Mouse (Mus musculus): ENCODE measurements around the gene Lbh. TPM values are rescaled to one million over a fixed set of nuclear protein-coding genes. Genes with fewer than 3 reads are reported as not detected.

Lbh gene
- polyA plus RNA-seq, 1 experiment from 2014 or later, result 6.5 TPM

DNA sequence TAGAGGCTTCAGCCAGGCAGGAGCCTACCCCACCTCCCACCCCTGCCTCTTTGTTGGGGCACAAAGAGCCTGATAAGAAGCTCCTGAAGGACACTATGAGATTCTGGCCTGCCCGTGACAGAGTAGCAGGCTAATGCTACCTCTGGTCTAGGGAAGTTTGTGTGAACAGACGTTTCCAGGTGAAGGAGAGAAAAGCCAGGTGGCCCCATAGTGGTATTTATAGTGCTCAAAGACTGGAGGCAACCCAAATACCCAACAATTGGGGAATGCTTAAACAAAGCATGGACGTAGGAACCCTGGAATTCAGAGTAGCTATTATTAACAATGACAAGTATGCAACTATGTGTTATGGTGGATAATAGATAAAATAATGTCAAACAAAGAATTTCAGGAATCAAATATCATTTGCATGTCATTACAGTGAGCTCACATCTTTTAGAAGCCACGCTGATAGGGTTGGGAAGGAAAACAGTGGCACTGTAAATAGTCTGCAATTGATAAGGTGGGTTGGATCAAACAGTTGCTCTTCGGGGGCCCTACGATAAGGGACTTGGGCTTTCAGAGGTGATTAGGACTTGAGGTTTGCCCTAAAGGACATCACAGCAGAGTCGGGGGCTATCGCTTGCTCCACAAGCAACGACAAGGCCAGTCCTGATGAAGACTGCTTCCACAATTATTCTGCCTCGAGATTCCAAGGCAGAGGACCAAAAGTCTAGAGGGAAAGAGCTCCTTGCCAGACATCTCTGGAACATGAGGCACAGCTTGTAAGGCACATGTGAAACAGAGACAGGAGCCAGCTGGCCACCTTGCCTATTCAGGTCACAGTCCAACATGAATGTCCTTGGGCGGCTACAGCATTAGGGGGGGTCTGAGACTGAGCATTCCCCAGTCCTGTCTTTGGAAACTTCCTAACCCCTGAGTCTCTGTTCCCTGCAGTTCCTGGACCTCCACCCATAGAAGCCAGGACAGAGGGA lies 58.4 kb downstream of the Lbh start:
- no peak overlapping the region for H3K4me2 ChIP-seq (ENCODE audit: low read length)
- DNase-seq (ENCODE audit: low spot score), result no peak

DNA sequence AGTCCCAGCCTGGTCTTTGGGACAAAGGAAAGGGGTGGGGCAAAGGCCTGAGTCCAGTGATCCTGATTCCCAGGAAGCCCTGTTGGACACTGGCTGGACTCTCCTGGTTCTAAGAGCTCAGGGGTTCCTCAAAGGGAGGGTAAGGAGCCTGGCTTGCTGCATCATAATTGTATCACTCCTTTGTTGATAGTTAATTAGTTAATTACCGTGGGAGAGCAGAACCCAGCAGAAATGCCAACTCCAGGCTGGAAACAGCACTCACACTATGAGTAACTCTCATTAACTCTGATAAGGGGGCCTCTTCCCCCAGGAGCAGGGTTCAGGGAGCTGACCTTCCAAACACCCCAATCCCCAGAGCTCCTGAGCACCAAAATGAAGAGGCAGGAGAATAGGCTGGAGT lies 59.5 kb downstream of the Lbh start:
- Histone ChIP-seq H3K9ac (ENCODE audit: low read length) (no peak overlapping the region), H3K27ac (ENCODE audit: low read depth) (no peak overlapping the region), H3K4me1 (replicated peaks; ENCODE audit: control insufficient read depth, insufficient read depth, low read length) (no peaks in the 10 kb centered on the region), H3K4me2 (ENCODE audit: low read length) (no peak overlapping the region), H3K9me3 (ENCODE audit: control insufficient read depth, low read length) (no peaks in the 10 kb centered on the region), H3K27me3 (replicated peaks; ENCODE audit: control insufficient read depth, insufficient read depth, low read length) (no peaks in the 10 kb centered on the region), H3K4me3 (ENCODE audit: low read depth, low read length) (no peak overlapping the region), H3K36me3 (ENCODE audit: control insufficient read depth, insufficient read depth, low read length) (no peaks in the 10 kb centered on the region)
- DNase-seq (ENCODE audit: low spot score) (no peak), ATAC-seq (replicated peaks; ENCODE audit: low FRiP score, low TSS enrichment, low read depth) (no peak)
- WGBS, result 81% methylated on average over 1 of the region's 1 CpGs

More for the DNA sequence above, 58.4 kb downstream of the Lbh start:
- Histone ChIP-seq H3K36me3 (ENCODE audit: control insufficient read depth, insufficient read depth, low read length) (no peaks in the 10 kb centered on the region), H3K9me3 (ENCODE audit: control insufficient read depth, low read length) (no peaks in the 10 kb centered on the region), H3K27ac (ENCODE audit: low read depth) (no peak overlapping the region), H3K27me3 (replicated peaks; ENCODE audit: control insufficient read depth, insufficient read depth, low read length) (no peaks in the 10 kb centered on the region), H3K4me3 (ENCODE audit: low read depth, low read length) (no peak overlapping the region), H3K4me1 (replicated peaks; ENCODE audit: control insufficient read depth, insufficient read depth, low read length) (no peaks in the 10 kb centered on the region), H3K9ac (ENCODE audit: low read length) (no peak overlapping the region)
- ATAC-seq (replicated peaks; ENCODE audit: low FRiP score, low TSS enrichment, low read depth), result no peak
- WGBS, result 61% methylated on average over 11 of the region's 11 CpGs

DNA sequence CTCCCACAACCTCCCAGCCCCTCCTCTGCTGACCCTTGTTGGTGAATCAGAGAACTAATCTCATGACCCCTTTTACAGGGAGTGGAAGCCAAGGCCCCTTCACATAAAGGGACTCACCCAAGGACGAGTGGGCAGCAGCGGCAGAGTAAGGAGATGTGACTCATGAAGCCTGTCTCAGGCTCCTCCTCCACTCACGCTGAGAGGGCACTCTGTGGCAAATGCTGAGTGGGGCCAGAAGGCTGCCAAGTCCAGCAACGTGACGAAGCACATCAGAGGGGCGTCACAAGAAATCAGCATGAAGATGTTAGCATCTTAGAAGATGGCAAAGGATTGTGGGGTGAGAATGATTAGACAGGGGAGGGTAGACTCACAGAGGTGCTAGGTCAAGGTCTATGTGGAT lies 64.1 kb downstream of the Lbh start:
- Histone ChIP-seq H3K4me3 (ENCODE audit: low read depth, low read length) (no peak overlapping the region), H3K27me3 (replicated peaks; ENCODE audit: control insufficient read depth, insufficient read depth, low read length) (no peaks in the 10 kb centered on the region), H3K36me3 (ENCODE audit: control insufficient read depth, insufficient read depth, low read length) (no peaks in the 10 kb centered on the region), H3K27ac (ENCODE audit: low read depth) (no peak overlapping the region), H3K4me2 (ENCODE audit: low read length) (no peak overlapping the region), H3K4me1 (replicated peaks; ENCODE audit: control insufficient read depth, insufficient read depth, low read length) (no peaks in the 10 kb centered on the region), H3K9ac (ENCODE audit: low read length) (no peak overlapping the region), H3K9me3 (ENCODE audit: control insufficient read depth, low read length) (no peaks in the 10 kb centered on the region)
- 80% methylated on average over 6 of the region's 6 CpGs for WGBS
- ATAC-seq (replicated peaks; ENCODE audit: low FRiP score, low TSS enrichment, low read depth) (no peak), DNase-seq (ENCODE audit: low spot score) (no peak)

DNA sequence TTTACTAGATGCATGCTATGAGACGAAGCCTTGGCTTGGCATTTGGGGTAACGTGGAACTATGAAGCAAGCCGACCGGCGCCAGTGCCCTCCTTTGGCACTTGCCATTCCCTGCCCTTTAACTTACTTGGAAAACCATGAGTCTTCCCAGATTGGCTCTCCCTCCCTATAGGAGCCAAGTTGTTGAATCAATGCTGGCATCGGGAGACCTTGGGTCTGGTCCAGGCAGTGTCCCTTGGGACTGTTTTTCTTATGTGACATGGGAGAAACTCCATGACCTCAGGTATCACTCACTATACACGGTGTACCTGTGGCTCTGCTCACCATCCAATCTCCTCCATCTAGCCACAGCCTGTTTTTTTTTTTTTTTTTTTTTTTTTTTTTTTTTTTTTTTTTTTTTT lies 65.4 kb downstream of the Lbh start:
- no peaks in the 10 kb centered on the region for H3K36me3 ChIP-seq (ENCODE audit: control insufficient read depth, insufficient read depth, low read length)
- ATAC-seq (replicated peaks; ENCODE audit: low FRiP score, low TSS enrichment, low read depth) (no peak), DNase-seq (ENCODE audit: low spot score) (no peak)
- no peaks in the 10 kb centered on the region for H3K9me3 ChIP-seq (ENCODE audit: control insufficient read depth, low read length)
- H3K9ac ChIP-seq (ENCODE audit: low read length), result no peak overlapping the region
- no peak overlapping the region for H3K4me3 ChIP-seq (ENCODE audit: low read depth, low read length)
- H3K27me3 ChIP-seq (replicated peaks; ENCODE audit: control insufficient read depth, insufficient read depth, low read length), result no peaks in the 10 kb centered on the region
- WGBS, result 90% methylated on average over 7 of the region's 7 CpGs
- no peaks in the 10 kb centered on the region for H3K4me1 ChIP-seq (replicated peaks; ENCODE audit: control insufficient read depth, insufficient read depth, low read length)
- no peak overlapping the region for H3K4me2 ChIP-seq (ENCODE audit: low read length)
- no peak overlapping the region for H3K27ac ChIP-seq (ENCODE audit: low read depth)

DNA sequence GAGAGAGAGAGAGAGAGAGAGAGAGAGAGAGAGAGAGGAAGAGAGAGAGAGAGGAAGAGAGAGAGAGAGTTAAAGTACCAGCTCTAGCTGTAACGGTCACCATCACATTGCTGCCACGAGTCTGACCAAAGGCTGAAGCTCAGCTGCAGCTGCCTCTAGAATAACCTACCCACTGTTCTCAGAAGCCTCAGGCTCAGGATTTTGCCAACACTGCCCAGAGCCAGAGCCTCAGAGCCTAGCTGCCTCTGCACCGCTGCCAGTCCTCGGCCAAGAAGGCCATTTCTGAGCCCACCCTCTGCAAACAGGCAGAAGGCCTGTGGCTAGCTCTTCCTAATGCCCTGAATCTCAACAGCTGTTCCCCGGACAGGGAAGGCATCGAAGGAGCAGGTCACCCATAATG lies 70.9 kb downstream of the Lbh start:
- 70% methylated on average over 6 of the region's 6 CpGs for WGBS
- no peaks in the 10 kb centered on the region for H3K9me3 ChIP-seq (ENCODE audit: control insufficient read depth, low read length)
- no peak overlapping the region for H3K4me3 ChIP-seq (ENCODE audit: low read depth, low read length)
- no peak for DNase-seq (ENCODE audit: low spot score)
- no peaks in the 10 kb centered on the region for H3K36me3 ChIP-seq (ENCODE audit: control insufficient read depth, insufficient read depth, low read length)
- no peaks in the 10 kb centered on the region for H3K4me1 ChIP-seq (replicated peaks; ENCODE audit: control insufficient read depth, insufficient read depth, low read length)
- H3K9ac ChIP-seq (ENCODE audit: low read length), result no peak overlapping the region
- H3K27ac ChIP-seq (ENCODE audit: low read depth), result no peak overlapping the region
- no peak overlapping the region for H3K4me2 ChIP-seq (ENCODE audit: low read length)
- no peaks in the 10 kb centered on the region for H3K27me3 ChIP-seq (replicated peaks; ENCODE audit: control insufficient read depth, insufficient read depth, low read length)
- no peak for ATAC-seq (replicated peaks; ENCODE audit: low FRiP score, low TSS enrichment, low read depth)

Other genes starting within 250 kb of the Lbh start
- gene Ypel5, start 81.9 kb upstream of the Lbh start, polyA plus RNA-seq (2014; fragmentation: Nextera tagmentation; extraction: Ambion mirVana), result 35.9 and 39.1 TPM in 2 replicates
- 29.2 and 34.6 TPM in 2 replicates for gene Lclat1, start 189.7 kb downstream of the Lbh start, polyA plus RNA-seq (2014; fragmentation: Nextera tagmentation; extraction: Ambion mirVana)

All from intestine, embryonic 14.5 days (tissue).